Mouse (Mus musculus) inflammation-experienced regulatory T-cells, adult 6 months (primary cell): ENCODE measurements around the gene Rtn4rl1. TPM values are rescaled to one million over a fixed set of nuclear protein-coding genes. Genes with fewer than 3 reads are reported as not detected.

Source experiments
- ATAC-seq: one replicate; pipeline ENCODE4 v1.8.0; 2017
- polyA plus RNA-seq, 3 experiments: library from polyadenylated mRNA; unstranded; fragments of 100-300 nt; shearing (Covaris generic); gene quantifications; one replicate each; pipeline ENCODE4 v1.2.1; 2017

Rtn4rl1 gene
- polyA plus RNA-seq, 3 experiments from 2014 or later, result 1.3 to 2.5 (median 2.2) TPM

DNA sequence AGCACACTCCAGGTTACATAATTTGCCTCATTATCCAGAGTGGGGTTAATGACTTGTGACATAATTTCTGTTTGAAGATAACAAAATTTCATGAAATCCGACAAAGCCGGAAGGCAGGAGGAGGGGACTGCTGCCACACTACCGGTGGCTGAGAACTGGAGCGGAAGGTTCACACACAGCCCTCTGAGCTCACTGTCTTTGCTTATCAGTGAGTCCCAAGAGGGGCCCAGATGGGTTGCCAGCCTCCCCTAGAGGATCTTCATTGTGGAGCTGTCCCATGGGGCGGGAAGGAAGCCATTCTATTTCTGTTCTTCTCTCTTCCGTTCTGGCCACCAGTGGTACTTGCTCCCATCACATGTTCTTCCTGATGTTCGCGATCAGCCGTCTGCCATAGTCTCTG, 107.4 kb downstream of the Rtn4rl1 start:
- no peak for ATAC-seq

DNA sequence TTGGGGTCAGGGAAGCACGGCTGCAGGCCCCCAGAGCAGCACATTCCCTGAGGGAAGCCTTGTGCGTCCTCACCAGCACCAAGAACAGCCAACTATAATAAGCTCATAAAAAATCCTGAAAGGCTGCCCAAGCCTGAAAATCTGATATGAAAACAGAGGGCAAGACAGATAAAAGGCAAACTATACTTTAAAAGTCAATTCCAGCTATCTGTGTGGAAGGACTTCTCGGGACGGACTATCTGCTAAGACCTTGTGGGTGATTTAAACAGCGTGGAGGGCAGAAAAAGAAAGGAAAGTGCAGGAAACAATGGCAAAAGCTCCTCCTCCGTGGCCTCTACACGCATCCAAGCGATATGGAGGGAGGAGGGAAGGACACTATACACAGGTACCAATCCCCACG, 111.2 kb downstream of the Rtn4rl1 start:
- no peak for ATAC-seq

- no peak for ATAC-seq
These were observed 115.1 kb downstream of the Rtn4rl1 start for GRCm38 (mm10) chr11:75308650-75309049.

DNA sequence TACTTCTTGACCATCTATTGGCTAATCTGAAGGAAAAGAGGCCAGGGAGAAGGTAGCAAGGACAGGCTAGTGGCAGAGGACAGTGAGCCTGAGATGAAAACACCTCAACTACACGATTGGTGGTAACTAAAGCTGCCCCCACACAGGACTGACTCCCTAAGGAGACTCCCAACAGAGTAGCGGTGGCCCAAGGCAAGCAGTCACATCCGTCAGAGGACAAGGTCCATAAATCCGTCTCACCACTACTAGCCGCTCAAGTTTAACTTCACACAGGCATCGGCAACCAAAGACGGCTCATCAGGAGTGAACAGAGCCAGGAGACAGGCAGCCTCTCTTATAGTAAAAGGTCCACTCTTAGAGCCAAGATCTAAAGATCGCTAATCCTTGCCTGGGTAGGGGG, 117.2 kb downstream of the Rtn4rl1 start:
- no peak for ATAC-seq

- no peak for ATAC-seq
These were observed 118.2 kb downstream of the Rtn4rl1 start for GRCm38 (mm10) chr11:75311751-75312150.

GRCm38 (mm10) chr11:75313834-75314233, 120.3 kb downstream of the Rtn4rl1 start:
- ATAC-seq, result no peak

Other genes with a start within 250 kb of the Rtn4rl1 start
- gene Hic1, start 24.3 kb upstream of the Rtn4rl1 start, polyA plus RNA-seq, result under 1 TPM; 0.21 to 0.50 (median 0.38) TPM
- 10 to 100 TPM; 27.9 to 36.4 (median 32.7) TPM for gene Ovca2, start 14.9 kb upstream of the Rtn4rl1 start, polyA plus RNA-seq
- 10 to 100 TPM in 2 of 3 experiments, 1 to 10 TPM in 1; 4.0 to 15.3 (median 11.7) TPM for gene Dph1, start 2.5 kb upstream of the Rtn4rl1 start, polyA plus RNA-seq
- 100 to 1,000 TPM; 199 to 296 (median 217) TPM for gene Rpa1, start 154.5 kb downstream of the Rtn4rl1 start, polyA plus RNA-seq
- gene Smyd4, start 154.7 kb downstream of the Rtn4rl1 start, polyA plus RNA-seq, result 10 to 100 TPM; 10.8 to 25.4 (median 23.2) TPM
- gene Serpinf1, start 228.9 kb downstream of the Rtn4rl1 start, polyA plus RNA-seq, result 1 to 10 TPM; 3.3 to 5.0 (median 4.9) TPM
- not detected for gene Serpinf2, start 245.8 kb downstream of the Rtn4rl1 start, polyA plus RNA-seq